Mouse (Mus musculus): Measurements from ENCODE around the gene 1700019D03Rik. TPM values are rescaled to one million over a fixed set of nuclear protein-coding genes. Genes with fewer than 3 reads are reported as not detected.

1700019D03Rik gene
- polyA plus RNA-seq, 1 experiment from 2014 or later = 1.4 TPM

DNA sequence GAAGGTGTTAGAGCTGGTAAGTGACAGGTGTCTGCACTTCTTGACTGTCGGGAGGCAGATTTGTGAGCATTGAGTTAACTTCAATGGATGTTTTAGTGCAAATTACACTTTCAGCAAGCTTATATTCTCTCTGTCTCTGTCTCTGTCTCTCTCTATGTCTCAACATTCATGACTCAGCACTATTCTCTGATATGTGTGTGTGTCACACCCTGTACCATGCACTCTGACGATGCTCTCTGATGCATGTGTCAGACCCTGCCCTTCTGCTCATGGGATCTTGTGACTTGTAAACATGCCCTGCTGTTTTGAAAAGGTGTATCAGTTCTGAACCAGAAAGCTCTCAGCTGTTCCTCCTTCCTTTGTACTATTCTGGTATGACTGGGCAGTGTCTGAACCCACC, 103.3 kb downstream of the 1700019D03Rik start:
- no peak for DNase-seq
- H3K9me3 ChIP-seq (ENCODE audit: low read length) = no peaks in the 10 kb centered on the region
- no peaks in the 10 kb centered on the region for H3K36me3 ChIP-seq (replicated peaks; ENCODE audit: insufficient read depth, low read length)
- ATAC-seq = peak; percentile 45; the same call in 1 of the 2 replicates
- H3K4me1 ChIP-seq (ENCODE audit: insufficient read depth) = no peaks in the 10 kb centered on the region
- no peak overlapping the region for H3K4me3 ChIP-seq (ENCODE audit: low read depth, low read length)
- TF ChIP-seq CTCF (IDR thresholded peaks at IDR 0.05; ENCODE audit: low read depth) (no peak), EP300 (IDR thresholded peaks at IDR 0.05; ENCODE audit: low read depth) (no peak)
- no peak overlapping the region for H3K9ac ChIP-seq (replicated peaks)
- H3K27me3 ChIP-seq (ENCODE audit: insufficient read depth, low read length) = no peaks in the 10 kb centered on the region
- 62% methylated on average over 2 of the region's 2 CpGs for WGBS (ENCODE audit: insufficient replicate concordance)
- H3K4me2 ChIP-seq (ENCODE audit: low read depth, low read length) = no peak overlapping the region
- no peak overlapping the region for H3K27ac ChIP-seq (ENCODE audit: low read depth)

DNA sequence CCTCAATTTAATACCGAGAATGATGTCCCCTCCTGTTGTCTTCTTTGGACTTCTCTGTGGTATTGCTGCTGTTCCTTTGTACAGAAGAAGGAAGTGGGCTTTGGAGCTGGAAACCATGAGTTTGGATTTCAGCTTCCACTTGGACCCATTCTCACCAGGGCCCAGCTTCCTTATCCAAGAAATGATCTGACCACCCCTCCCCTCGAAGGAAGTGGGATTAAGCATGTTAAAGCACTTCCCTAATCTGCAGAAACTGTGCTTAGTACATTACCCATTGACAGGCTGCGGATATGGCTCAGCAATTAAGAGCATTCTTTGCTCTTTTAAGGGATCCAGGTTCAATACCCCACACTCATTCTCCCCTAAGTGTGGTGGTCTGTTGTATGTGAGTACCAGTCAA, 110.2 kb downstream of the 1700019D03Rik start:
- Histone ChIP-seq H3K4me3 (ENCODE audit: low read depth, low read length) (no peak overlapping the region), H3K27ac (ENCODE audit: low read depth) (no peak overlapping the region), H3K9ac (replicated peaks) (no peak overlapping the region), H3K4me2 (ENCODE audit: low read depth, low read length) (no peak overlapping the region), H3K9me3 (ENCODE audit: low read length) (no peaks in the 10 kb centered on the region), H3K27me3 (ENCODE audit: insufficient read depth, low read length) (no peaks in the 10 kb centered on the region), H3K4me1 (ENCODE audit: insufficient read depth) (no peaks in the 10 kb centered on the region), H3K36me3 (replicated peaks; ENCODE audit: insufficient read depth, low read length) (peaks cover 5% of the 10 kb centered on the region; the same call in 1 of the 2 replicates)
- 66% methylated on average over 3 of the region's 3 CpGs for WGBS (ENCODE audit: insufficient replicate concordance)
- ATAC-seq (no peak), DNase-seq (no peak)
- no peak for TF ChIP-seq EP300 (IDR thresholded peaks at IDR 0.05; ENCODE audit: low read depth)
- TF ChIP-seq CTCF (IDR thresholded peaks at IDR 0.05; ENCODE audit: low read depth) = no peak

DNA sequence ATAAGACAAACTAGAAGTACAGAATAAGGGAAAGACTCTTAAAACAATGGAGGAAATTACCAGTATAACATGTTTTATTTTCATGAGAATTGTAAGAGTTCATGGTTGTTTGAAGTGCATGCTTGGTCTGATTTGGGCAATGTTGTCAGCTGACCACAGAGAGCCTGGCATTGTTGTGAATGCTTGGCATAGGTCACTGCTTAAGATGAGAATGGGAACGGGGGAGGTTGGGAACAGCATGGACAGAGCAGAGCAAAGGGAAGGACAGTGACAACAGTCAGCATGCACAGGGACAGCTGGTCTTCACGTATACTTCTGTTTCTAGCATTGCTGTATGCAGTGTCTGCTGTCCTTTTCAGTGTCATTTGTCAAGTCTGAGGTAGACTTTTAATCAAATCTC, 135.8 kb downstream of the 1700019D03Rik start:
- DNase-seq = no peak
- H3K4me1 ChIP-seq (ENCODE audit: insufficient read depth) = no peaks in the 10 kb centered on the region
- ATAC-seq = no peak
- no peak overlapping the region for H3K27ac ChIP-seq (ENCODE audit: low read depth)
- H3K36me3 ChIP-seq (replicated peaks; ENCODE audit: insufficient read depth, low read length) = peaks cover 7% of the 10 kb centered on the region
- no peak overlapping the region for H3K9ac ChIP-seq (replicated peaks)
- WGBS (ENCODE audit: insufficient replicate concordance) = 73% methylated on average over 2 of the region's 2 CpGs
- H3K4me3 ChIP-seq (ENCODE audit: low read depth, low read length) = no peak overlapping the region
- no peaks in the 10 kb centered on the region for H3K27me3 ChIP-seq (ENCODE audit: insufficient read depth, low read length)
- no peaks in the 10 kb centered on the region for H3K9me3 ChIP-seq (ENCODE audit: low read length)
- no peak overlapping the region for H3K4me2 ChIP-seq (ENCODE audit: low read depth, low read length)
- no peak for TF ChIP-seq EP300 (IDR thresholded peaks at IDR 0.05; ENCODE audit: low read depth)
- TF ChIP-seq CTCF (IDR thresholded peaks at IDR 0.05; ENCODE audit: low read depth) = no peak

Other genes starting within 250 kb of the 1700019D03Rik start
- 16.5 and 18.0 TPM in 2 replicates for gene Inpp1, start 202.5 kb downstream of the 1700019D03Rik start, polyA plus RNA-seq (2015; fragmentation: Nextera tagmentation; extraction: Ambion mirVana)
- 30.1 and 33.6 TPM in 2 replicates for gene Hibch, start 175.2 kb downstream of the 1700019D03Rik start, polyA plus RNA-seq (2015; fragmentation: Nextera tagmentation; extraction: Ambion mirVana)
- 0.04 and 0.19 TPM in 2 replicates for gene Mstn, start 41.5 kb upstream of the 1700019D03Rik start, polyA plus RNA-seq (2015; fragmentation: Nextera tagmentation; extraction: Ambion mirVana)
- gene 1700019A02Rik, start 167.5 kb upstream of the 1700019D03Rik start, polyA plus RNA-seq (2015; fragmentation: Nextera tagmentation; extraction: Ambion mirVana) = not detected in 2 replicates

All from liver, postnatal 0 days (tissue).